Mouse (Mus musculus): Measurements from ENCODE around the gene Bcl2l2. TPM values are rescaled to one million over a fixed set of nuclear protein-coding genes. Genes with fewer than 3 reads are reported as not detected.

The Bcl2l2 gene
- polyA plus RNA-seq, 1 experiment = 48.3 TPM

DNA sequence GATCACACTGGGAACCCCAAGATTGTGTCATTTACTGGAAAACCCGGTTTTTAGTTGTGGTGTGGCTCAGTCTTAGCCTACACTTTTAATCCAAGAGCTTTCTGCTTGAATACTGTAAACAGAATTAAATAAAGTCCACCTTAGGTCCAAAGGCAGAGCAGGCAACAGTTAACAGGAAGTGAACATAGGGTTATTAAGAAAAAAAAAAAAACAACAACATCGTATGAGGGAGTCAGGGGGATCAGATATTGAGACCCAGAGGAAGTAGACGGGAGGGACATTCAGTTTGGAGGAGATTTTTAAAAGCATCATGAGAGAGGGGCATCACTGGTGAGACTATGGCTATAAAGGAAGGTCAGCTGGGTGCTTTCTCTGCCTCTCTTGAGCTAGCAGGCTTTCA, 16.9 kb upstream of the Bcl2l2 start:
- H3K4me3 ChIP-seq (ENCODE audit: insufficient read depth, low read length) = no peak overlapping the region
- TF ChIP-seq POLR2A (IDR thresholded peaks at IDR 0.05; ENCODE audit: low read depth, low read length) (no peak), CTCF (IDR thresholded peaks at IDR 0.05; ENCODE audit: borderline replicate concordance, insufficient read depth, low read length) (no peak)
- H3K4me1 ChIP-seq (ENCODE audit: control insufficient read depth, insufficient read depth, low read length) = no peaks in the 10 kb centered on the region
- H3K27ac ChIP-seq (ENCODE audit: insufficient read depth, low read length) = no peak overlapping the region

DNA sequence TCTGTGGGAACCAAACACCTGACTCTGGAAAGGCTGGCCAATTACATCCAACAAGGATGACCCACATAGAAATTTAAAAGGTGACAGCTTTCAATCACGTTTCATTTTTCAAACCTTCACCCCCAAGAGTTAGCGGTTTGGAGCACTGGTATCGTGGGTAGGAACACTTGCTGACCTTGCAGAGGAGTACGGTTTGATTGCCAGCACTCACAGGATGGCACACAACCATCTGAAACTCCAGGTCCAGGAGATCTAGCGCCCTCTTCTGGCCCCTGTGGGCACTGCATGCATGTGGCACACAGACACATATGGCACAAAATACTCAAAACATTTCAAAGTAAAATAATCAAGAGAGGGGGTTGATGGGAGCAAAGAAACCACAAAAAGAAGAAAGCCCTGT, 16.2 kb upstream of the Bcl2l2 start:
- Histone ChIP-seq H3K4me1 (ENCODE audit: control insufficient read depth, insufficient read depth, low read length) (no peaks in the 10 kb centered on the region), H3K4me3 (ENCODE audit: insufficient read depth, low read length) (no peak overlapping the region), H3K27ac (ENCODE audit: insufficient read depth, low read length) (no peak overlapping the region)
- TF ChIP-seq POLR2A (IDR thresholded peaks at IDR 0.05; ENCODE audit: low read depth, low read length) (no peak), CTCF (IDR thresholded peaks at IDR 0.05; ENCODE audit: borderline replicate concordance, insufficient read depth, low read length) (0 out of 2 replicates have a peak, but pooled peaks have one; percentile 3)

DNA sequence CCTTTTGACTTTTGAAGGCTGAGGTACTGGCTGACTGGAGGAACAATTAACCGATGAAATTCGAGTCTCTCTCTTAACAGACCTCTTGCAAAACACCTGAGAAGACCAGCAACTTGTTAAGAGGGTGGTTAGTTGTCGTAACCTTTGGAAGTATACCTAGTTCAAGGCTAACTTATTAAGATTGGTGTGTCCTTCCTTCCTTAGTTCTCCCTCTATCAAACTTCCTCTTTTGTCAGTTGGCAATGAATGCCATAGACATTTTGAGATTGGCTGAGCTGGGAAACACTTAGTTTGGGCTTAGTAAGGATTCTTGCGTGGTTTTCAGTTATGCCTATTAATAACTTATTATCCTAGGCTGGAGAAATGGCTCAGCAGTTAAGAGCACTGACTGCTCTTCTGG, 15.2 kb upstream of the Bcl2l2 start:
- no peak overlapping the region for H3K27ac ChIP-seq (ENCODE audit: insufficient read depth, low read length)
- no peak overlapping the region for H3K4me3 ChIP-seq (ENCODE audit: insufficient read depth, low read length)
- no peak for TF ChIP-seq POLR2A (IDR thresholded peaks at IDR 0.05; ENCODE audit: low read depth, low read length)
- no peak for TF ChIP-seq CTCF (IDR thresholded peaks at IDR 0.05; ENCODE audit: borderline replicate concordance, insufficient read depth, low read length)
- H3K4me1 ChIP-seq (ENCODE audit: control insufficient read depth, insufficient read depth, low read length) = no peaks in the 10 kb centered on the region

DNA sequence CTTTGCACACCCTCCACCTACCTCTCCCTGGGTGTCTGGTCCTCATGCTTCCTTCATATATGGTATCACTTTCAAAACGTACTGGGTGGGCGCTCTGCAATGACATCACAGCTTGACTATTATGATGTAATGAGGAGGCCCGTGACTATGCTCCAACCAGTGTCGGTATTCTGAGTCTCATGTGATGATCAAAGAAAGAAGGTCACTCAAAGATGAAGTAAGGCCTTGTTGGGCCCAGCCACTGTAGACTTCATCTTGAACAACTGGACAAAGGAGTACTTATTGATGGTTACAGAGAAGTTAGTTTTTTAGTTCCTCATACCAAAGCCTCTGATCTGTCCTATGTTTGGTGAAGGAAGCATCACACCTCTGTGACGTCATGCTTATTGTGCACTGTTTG, 12.3 kb upstream of the Bcl2l2 start, which contains the start of gene Homez:
TSS of gene Homez (minus strand) at position 101 of the 400 bp plus-strand sequence.
- TF ChIP-seq POLR2A (IDR thresholded peaks at IDR 0.05; ENCODE audit: low read depth, low read length) (no peak), CTCF (IDR thresholded peaks at IDR 0.05; ENCODE audit: borderline replicate concordance, insufficient read depth, low read length) (no peak)
- H3K4me3 ChIP-seq (ENCODE audit: insufficient read depth, low read length) = no peak within 1 kb of the TSS
- H3K27ac ChIP-seq (ENCODE audit: insufficient read depth, low read length) = no peak within 1 kb of the TSS
- H3K4me1 ChIP-seq (ENCODE audit: control insufficient read depth, insufficient read depth, low read length) = no peaks in the 10 kb centered on the region

DNA sequence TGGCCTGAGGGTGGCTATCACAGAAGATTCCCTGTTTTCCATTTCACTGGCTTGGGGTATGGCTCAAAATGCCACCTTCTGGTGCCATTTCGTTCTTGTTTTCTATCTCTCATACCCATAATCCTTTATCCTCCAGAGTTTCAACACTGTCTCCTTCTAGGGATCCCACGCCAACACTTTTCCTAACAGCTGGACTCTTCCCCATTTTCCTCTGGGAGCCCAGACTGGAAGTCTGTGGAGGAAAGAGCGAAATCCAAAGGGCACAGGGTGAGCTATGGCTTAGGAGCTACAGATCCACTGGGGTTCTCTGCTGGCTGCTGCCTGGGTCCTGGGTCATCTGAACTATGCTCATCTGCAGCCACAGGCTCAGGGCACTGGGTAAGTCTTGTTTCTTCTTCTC, 9.0 kb upstream of the Bcl2l2 start:
- TF ChIP-seq CTCF (IDR thresholded peaks at IDR 0.05; ENCODE audit: borderline replicate concordance, insufficient read depth, low read length) = no peak
- TF ChIP-seq POLR2A (IDR thresholded peaks at IDR 0.05; ENCODE audit: low read depth, low read length) = no peak
- Histone ChIP-seq H3K27ac (ENCODE audit: insufficient read depth, low read length) (no peak overlapping the region), H3K4me1 (ENCODE audit: control insufficient read depth, insufficient read depth, low read length) (0 out of 2 replicates have a peak, but pooled peaks cover 2% of the 10 kb centered on the region), H3K4me3 (ENCODE audit: insufficient read depth, low read length) (no peak overlapping the region)

DNA sequence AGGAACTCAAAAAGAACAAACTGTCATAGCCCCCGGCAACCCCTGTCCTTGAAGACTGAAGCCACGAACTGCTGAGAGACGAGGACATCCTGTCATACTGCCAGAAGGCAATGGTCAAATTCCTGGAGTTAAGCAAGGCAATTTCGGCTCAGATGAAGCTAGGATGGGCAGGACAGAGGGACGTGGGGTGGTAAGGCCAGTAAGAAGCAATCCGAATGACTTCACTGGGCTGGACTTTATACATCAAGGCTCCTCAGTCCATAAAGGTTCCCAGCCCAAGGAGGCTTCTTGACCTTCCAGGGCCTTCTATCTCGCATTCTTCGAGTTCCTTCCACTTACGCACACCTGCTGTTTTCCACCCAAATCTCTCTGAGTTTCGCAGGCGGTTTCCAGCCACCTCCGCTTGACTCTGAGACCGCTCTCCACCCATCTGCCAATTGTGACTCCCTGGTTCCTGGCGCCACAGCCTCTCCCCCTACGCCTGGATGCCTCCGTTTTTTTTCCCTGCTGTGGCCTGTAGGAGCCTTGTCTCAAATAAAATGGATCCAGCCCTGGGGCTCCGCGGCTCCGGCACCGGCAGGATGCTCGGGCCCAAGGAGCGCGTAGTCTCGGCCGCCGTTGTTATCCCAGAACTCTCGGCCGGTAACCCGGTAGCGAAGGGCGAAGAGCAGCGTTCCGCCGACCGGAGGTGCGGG, 7.2 kb upstream of the Bcl2l2 start:
- TF ChIP-seq POLR2A (IDR thresholded peaks at IDR 0.05; ENCODE audit: low read depth, low read length) (no peak), CTCF (IDR thresholded peaks at IDR 0.05; ENCODE audit: borderline replicate concordance, insufficient read depth, low read length) (no peak)
- H3K27ac ChIP-seq (ENCODE audit: insufficient read depth, low read length) = peak overlapping the region; percentile 53
- H3K4me1 ChIP-seq (ENCODE audit: control insufficient read depth, insufficient read depth, low read length) = 0 out of 2 replicates have a peak, but pooled peaks cover 2% of the 10 kb centered on the region
- H3K4me3 ChIP-seq (ENCODE audit: insufficient read depth, low read length) = peak overlapping the region; percentile 75

DNA sequence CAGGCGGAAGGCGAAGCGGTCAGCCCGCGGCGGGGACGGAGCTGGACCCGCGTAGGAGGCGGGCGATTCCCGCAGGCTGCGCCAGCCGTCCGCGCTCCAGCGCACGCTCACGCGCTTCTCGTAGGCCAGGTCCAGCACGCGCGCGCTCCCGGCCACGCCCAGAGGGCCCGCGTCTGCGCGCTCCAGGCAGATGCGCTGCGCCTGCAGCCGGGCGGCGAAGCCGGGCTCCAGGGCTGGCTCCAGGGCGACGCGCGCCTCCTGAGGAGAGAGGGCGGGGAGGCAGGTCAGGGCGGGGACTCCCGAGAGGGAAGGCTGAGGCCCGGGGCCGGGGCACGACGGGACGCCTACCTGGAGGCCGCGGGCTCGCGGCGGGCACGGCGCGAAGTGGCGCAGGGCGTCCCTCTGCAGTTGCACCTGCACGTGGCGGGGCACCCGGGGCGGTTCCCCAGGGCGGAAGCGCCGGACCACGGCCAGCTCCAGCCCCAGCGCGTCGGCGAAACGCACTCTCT, 6.6 kb upstream of the Bcl2l2 start:
- TF ChIP-seq POLR2A (IDR thresholded peaks at IDR 0.05; ENCODE audit: low read depth, low read length) (peak; percentile 74), CTCF (IDR thresholded peaks at IDR 0.05; ENCODE audit: borderline replicate concordance, insufficient read depth, low read length) (no peak)
- Histone ChIP-seq H3K27ac (ENCODE audit: insufficient read depth, low read length) (peak overlapping the region; percentile 53), H3K4me3 (ENCODE audit: insufficient read depth, low read length) (peak overlapping the region; percentile 75), H3K4me1 (ENCODE audit: control insufficient read depth, insufficient read depth, low read length) (0 out of 2 replicates have a peak, but pooled peaks cover 2% of the 10 kb centered on the region)

DNA sequence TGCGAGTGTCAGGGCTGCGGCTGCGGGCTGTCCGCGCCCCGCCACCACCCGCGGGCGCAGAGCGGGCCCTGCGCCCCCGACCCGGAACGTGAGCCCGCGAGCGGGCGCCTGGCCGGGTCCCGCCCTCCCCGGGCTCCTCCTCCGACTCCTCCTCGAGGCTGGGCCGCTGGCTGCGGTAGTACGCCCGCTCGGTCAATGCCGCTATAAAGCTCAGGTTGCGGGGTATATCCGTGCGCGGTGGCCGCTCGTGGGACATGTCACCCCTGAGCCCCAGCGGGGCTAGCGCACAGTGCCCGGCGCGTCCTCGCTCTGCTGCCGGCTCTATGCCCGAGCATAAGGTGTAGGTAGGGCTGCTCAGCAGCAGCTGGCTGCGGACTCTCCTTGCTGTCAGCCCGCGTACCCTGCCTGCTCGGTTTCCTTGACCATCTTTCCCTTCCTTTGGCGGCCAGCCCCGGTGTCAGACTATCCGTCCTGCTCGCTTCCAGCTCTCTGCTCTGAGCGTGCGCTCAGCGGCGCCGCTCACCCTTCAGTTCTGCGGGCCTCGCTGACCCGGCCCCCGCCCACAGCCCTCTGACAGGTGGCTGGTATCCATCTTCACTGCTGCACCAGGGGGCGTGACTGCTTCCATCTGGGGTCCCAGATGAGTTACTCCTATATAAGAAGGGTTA, 6.0 kb upstream of the Bcl2l2 start, which contains the start of gene Ppp1r3e:
TSS of gene Ppp1r3e (minus strand) at position 503 of the 668 bp plus-strand sequence.
- TF ChIP-seq CTCF (IDR thresholded peaks at IDR 0.05; ENCODE audit: borderline replicate concordance, insufficient read depth, low read length) (no peak), POLR2A (IDR thresholded peaks at IDR 0.05; ENCODE audit: low read depth, low read length) (peak; percentile 21; the same call in 1 of the 2 replicates)
- Histone ChIP-seq H3K27ac (ENCODE audit: insufficient read depth, low read length) (peak within 1 kb of the TSS; percentile 53), H3K4me1 (ENCODE audit: control insufficient read depth, insufficient read depth, low read length) (0 out of 2 replicates have a peak, but pooled peaks cover 2% of the 10 kb centered on the region), H3K4me3 (ENCODE audit: insufficient read depth, low read length) (peak within 1 kb of the TSS; percentile 75)

DNA sequence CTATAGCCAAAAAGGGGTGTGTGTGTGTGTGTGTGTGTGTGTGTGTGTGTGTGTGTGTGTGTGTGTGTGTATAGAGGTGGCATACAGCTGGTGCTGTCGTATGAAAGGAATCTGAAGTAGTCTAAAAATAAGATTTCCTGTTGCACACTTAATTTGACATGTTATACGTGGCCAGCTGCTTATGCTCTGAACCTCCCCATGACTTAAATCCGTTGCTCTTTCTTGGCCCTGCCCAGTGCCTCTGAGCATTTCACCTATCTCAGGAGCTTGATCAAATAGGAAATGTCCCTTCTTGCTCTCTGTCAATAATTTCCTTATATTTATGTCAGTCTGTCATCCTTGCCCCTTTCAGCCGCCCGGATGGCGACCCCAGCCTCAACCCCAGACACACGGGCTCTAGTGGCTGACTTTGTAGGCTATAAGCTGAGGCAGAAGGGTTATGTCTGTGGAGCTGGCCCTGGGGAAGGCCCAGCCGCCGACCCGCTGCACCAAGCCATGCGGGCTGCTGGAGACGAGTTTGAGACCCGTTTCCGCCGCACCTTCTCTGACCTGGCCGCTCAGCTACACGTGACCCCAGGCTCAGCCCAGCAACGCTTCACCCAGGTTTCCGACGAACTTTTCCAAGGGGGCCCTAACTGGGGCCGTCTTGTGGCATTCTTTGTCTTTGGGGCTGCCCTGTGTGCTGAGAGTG, 990 bp downstream of the Bcl2l2 start:
- H3K4me1 ChIP-seq (ENCODE audit: control insufficient read depth, insufficient read depth, low read length) = peaks cover 14% of the 10 kb centered on the region
- TF ChIP-seq CTCF (IDR thresholded peaks at IDR 0.05; ENCODE audit: borderline replicate concordance, insufficient read depth, low read length) (no peak), POLR2A (IDR thresholded peaks at IDR 0.05; ENCODE audit: low read depth, low read length) (no peak)
- peak overlapping the region; percentile 97 for H3K4me3 ChIP-seq (ENCODE audit: insufficient read depth, low read length)
- peak overlapping the region; percentile 94 for H3K27ac ChIP-seq (ENCODE audit: insufficient read depth, low read length)

Measured in embryonic fibroblast, embryonic 13.5 days (primary cell).